Mouse (Mus musculus): Measurements from ENCODE around the gene Btbd35f17.
"Not testable (repeated sequence)": the region's sequence is repeated elsewhere in the genome, so short reads cannot be mapped to it uniquely, and the experiment has no call there.

Gene Btbd35f17

DNA sequence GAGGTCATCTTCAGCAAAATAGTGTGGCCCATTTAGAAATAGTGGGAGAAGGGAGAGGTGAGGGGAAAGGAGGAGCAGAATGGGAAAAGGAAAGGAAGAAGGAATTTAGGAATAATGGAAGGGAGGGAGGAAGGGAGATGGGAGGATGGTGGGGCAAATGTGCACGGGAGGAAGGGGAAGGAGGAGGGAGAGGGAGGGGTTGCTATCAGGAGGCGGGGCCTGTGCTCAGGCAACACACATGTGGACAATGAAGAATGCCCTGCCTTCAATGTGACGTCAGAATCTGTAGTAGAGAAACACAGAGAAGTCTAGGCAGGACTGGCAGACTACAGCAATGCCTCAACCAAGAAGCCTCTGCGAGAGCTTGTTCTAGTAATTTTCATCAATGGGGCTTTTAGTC lies at the start of gene Btbd35f17:
Btbd35f17 (plus strand) TSS at position 301 of the 400 bp plus-strand sequence.
- not testable (repeated sequence) for DNase-seq

Data from lung, postnatal 4 days (tissue).